Mouse (Mus musculus) testis, adult 10 weeks (tissue): Measurements from ENCODE around the gene Cpsf4l. TPM values are rescaled to one million over a fixed set of nuclear protein-coding genes. Genes with fewer than 3 reads are reported as not detected.

Experiments used
- polyA plus RNA-seq: library from polyadenylated mRNA; stranded (reverse); fragments of 350-450 nt; fragmentation: Illumina TruSeq; extraction: RNeasy Lipid Tissue Mini Kit (QIAGEN cat#74804); gene quantifications from one replicate; pipeline ENCODE4 v1.2.3, GENCODE M21; 2014; ENCODE audit warnings: low read depth, low replicate concordance

Gene Cpsf4l
- 5.7 TPM for polyA plus RNA-seq

GRCm38 (mm10) chr11:113709731-113710256 lies at the start of gene Cpsf4l:
TSS of gene Cpsf4l (minus strand) at chr11:113710017.

GRCm38 (mm10) chr11:113751484-113752084 lies 41.8 kb upstream of the Cpsf4l start, which contains the start of gene Cdc42ep4:
TSS of gene Cdc42ep4 (minus strand) at chr11:113751881.

GRCm38 (mm10) chr11:113683957-113684706 lies 25.7 kb downstream of the Cpsf4l start, which contains the start of the genes Fam104a and D11Wsu47e:
TSS of gene Fam104a (minus strand) at chr11:113684155.
TSS of gene D11Wsu47e (plus strand) at chr11:113684412.

GRCm38 (mm10) chr11:113649353-113650210 lies 60.2 kb downstream of the Cpsf4l start, which contains the start of gene Slc39a11:
TSS of gene Slc39a11 (minus strand) at chr11:113650079.

GRCm38 (mm10) chr11:113648690-113649352 lies 61.0 kb downstream of the Cpsf4l start, which contains the start of gene Cog1:
TSS of gene Cog1 (plus strand) at chr11:113649169.

Other genes starting within 250 kb of the Cpsf4l start
- gene Sstr2, start 90.7 kb downstream of the Cpsf4l start, polyA plus RNA-seq, result 0.24 TPM
- gene Cog1, start 60.8 kb downstream of the Cpsf4l start, polyA plus RNA-seq, result 5.3 TPM
- 3.2 TPM for gene Slc39a11, start 59.9 kb downstream of the Cpsf4l start, polyA plus RNA-seq
- gene Fam104a, start 25.9 kb downstream of the Cpsf4l start, polyA plus RNA-seq, result 38.1 TPM
- gene D11Wsu47e, start 25.6 kb downstream of the Cpsf4l start, polyA plus RNA-seq, result 209 TPM
- gene Cdc42ep4, start 41.9 kb upstream of the Cpsf4l start, polyA plus RNA-seq, result 2.9 TPM